Mouse (Mus musculus): ENCODE results near the gene Csrnp3.

DNA sequence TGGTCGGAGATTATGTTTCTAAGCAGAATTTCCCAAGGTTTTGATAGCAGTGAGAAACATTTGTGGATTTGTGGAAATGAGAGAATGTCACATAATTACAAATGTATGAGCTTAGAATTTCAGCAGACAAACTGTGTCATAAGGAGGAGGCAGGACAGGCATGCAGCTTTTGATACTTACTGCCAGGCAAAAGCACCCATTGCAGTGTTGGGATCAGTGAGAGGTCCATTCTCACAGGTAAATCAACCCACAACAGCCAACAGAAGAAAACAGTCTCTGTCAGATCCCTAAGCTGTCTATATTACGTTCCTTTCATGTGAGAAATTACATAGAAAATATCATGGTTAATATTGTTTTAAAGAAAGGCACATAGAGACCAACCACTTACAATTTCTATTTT is 19.3 kb upstream of the Csrnp3 start:
- TF ChIP-seq MYOG (IDR thresholded peaks at IDR 0.05; ENCODE audit: control insufficient read depth, extremely low read depth, insufficient read length) (no peak), MAX (IDR thresholded peaks at IDR 0.05) (no peak), CEBPB (IDR thresholded peaks at IDR 0.05; ENCODE audit: low read depth) (no peak), CTCF (IDR thresholded peaks at IDR 0.05; ENCODE audit: control insufficient read depth, insufficient read depth, insufficient read length) (no peak), MYOD1 (IDR thresholded peaks at IDR 0.05; ENCODE audit: control insufficient read depth, insufficient read length, low read depth) (no peak), USF1 (IDR thresholded peaks at IDR 0.05; ENCODE audit: low read depth) (no peak), FOSL1 (IDR thresholded peaks at IDR 0.05; ENCODE audit: insufficient read depth, low read length, poor library complexity, severe bottlenecking) (no peak)
